Mouse (Mus musculus) fat pad, adult 2 months (tissue): ENCODE results near the gene Rpusd3.

ENCODE experiments used
- DNase-seq: peaks from one replicate; pipeline ENCODE4 v3.0.0-alpha.2; 2011; ENCODE audit warnings: low read depth, low spot score; ENCODE audit errors: extremely low read depth

The Rpusd3 gene

GRCm38 (mm10) chr6:113419199-113419587, at the start of gene Rpusd3:
Rpusd3 (minus strand) TSS chr6:113419340.
- no peak for DNase-seq

GRCm38 (mm10) chr6:113468512-113468911, 49.4 kb upstream of the Rpusd3 start:
- no peak for DNase-seq

GRCm38 (mm10) chr6:113465602-113466001, 46.5 kb upstream of the Rpusd3 start:
- DNase-seq = no peak

- no peak for DNase-seq
Measured at GRCm38 (mm10) chr6:113464040-113464439, 44.9 kb upstream of the Rpusd3 start.

GRCm38 (mm10) chr6:113458635-113459034, 39.5 kb upstream of the Rpusd3 start:
- DNase-seq = no peak

GRCm38 (mm10) chr6:113457952-113458534, 38.9 kb upstream of the Rpusd3 start, which contains the start of gene Il17re:
Il17re (plus strand) TSS chr6:113458484.
- DNase-seq = no peak

- no peak for DNase-seq
Measured at GRCm38 (mm10) chr6:113455007-113455406, 35.9 kb upstream of the Rpusd3 start.

GRCm38 (mm10) chr6:113451839-113452238, 32.7 kb upstream of the Rpusd3 start:
- no peak for DNase-seq

GRCm38 (mm10) chr6:113447639-113448038, 28.5 kb upstream of the Rpusd3 start:
- DNase-seq = no peak

GRCm38 (mm10) chr6:113444207-113444965, 25.2 kb upstream of the Rpusd3 start:
- DNase-seq = no peak

GRCm38 (mm10) chr6:113443091-113443490, 24.0 kb upstream of the Rpusd3 start:
- DNase-seq = no peak

GRCm38 (mm10) chr6:113442442-113443090, 23.4 kb upstream of the Rpusd3 start, which contains the start of gene Jagn1:
Jagn1 (plus strand) TSS chr6:113442569.
- no peak for DNase-seq

GRCm38 (mm10) chr6:113442087-113442441, 22.9 kb upstream of the Rpusd3 start:
- no peak for DNase-seq

GRCm38 (mm10) chr6:113441147-113441680, 22.1 kb upstream of the Rpusd3 start:
- DNase-seq = no peak

GRCm38 (mm10) chr6:113440686-113441085, 21.5 kb upstream of the Rpusd3 start:
- DNase-seq = no peak

- DNase-seq = no peak
Measured at GRCm38 (mm10) chr6:113438721-113439430, 19.7 kb upstream of the Rpusd3 start.

GRCm38 (mm10) chr6:113437135-113437534, 18.0 kb upstream of the Rpusd3 start:
- DNase-seq = no peak

GRCm38 (mm10) chr6:113435664-113436205, 16.6 kb upstream of the Rpusd3 start, which contains the start of gene Cidec:
Cidec (minus strand) TSS chr6:113435760.
- DNase-seq = no peak

- DNase-seq = no peak
Measured at GRCm38 (mm10) chr6:113434691-113435090, 15.6 kb upstream of the Rpusd3 start.

- no peak for DNase-seq
Measured at GRCm38 (mm10) chr6:113433661-113434060, 14.5 kb upstream of the Rpusd3 start.

GRCm38 (mm10) chr6:113431801-113432200, 12.7 kb upstream of the Rpusd3 start:
- DNase-seq = no peak
